Mouse (Mus musculus) liver, embryonic 11.5 days (tissue): ENCODE measurements around the gene Znrf2. TPM values are rescaled to one million over a fixed set of nuclear protein-coding genes. Genes with fewer than 3 reads are reported as not detected.

ENCODE experiments used
- ATAC-seq: fragments of 200-750 bp; cut with Nextera tagmentation; replicated peaks from 2 replicates; pipeline ENCODE4 v1.8.0; 2017; ENCODE audit warnings: moderate number of reproducible peaks, mild to moderate bottlenecking, moderate TSS enrichment, moderate library complexity; ENCODE audit not compliant: low FRiP score
- DNase-seq: peaks from one replicate; pipeline ENCODE4 v3.0.0-alpha.2; 2017; ENCODE audit warnings: low spot score
- H3K27ac ChIP-seq: fragments of 300-500 bp; sonication (generic); 2 replicates; pipeline ENCODE4 v1.5.1; 2014; ENCODE audit warnings: mild to moderate bottlenecking, low read depth, low read length, control low read depth
- H3K27me3 ChIP-seq: fragments of 300-500 bp; sonication (generic); replicated peaks from 2 replicates; pipeline ENCODE4 v1.6.1; 2014; ENCODE audit warnings: low read length, mixed read lengths; ENCODE audit not compliant: control insufficient read depth, insufficient read depth
- H3K36me3 ChIP-seq: fragments of 300-500 bp; sonication (generic); 2 replicates; pipeline ENCODE4 v1.6.1; 2014; ENCODE audit warnings: mild to moderate bottlenecking, low read length, moderate library complexity, mixed read lengths; ENCODE audit not compliant: control insufficient read depth, insufficient read depth
- H3K4me1 ChIP-seq: fragments of 300-500 bp; sonication (generic); replicated peaks from 2 replicates; pipeline ENCODE4 v1.6.1; 2014; ENCODE audit warnings: low read length, mixed read lengths; ENCODE audit not compliant: control insufficient read depth, insufficient read depth
- H3K4me2 ChIP-seq: fragments of 300-500 bp; sonication (generic); 2 replicates; pipeline ENCODE4 v1.6.1; 2014; ENCODE audit warnings: mild to moderate bottlenecking, control low read depth, moderate library complexity
- H3K4me3 ChIP-seq: fragments of 300-500 bp; sonication (generic); 2 replicates; pipeline ENCODE4 v1.5.1; 2014; ENCODE audit warnings: low read depth, low read length, control low read depth
- H3K9ac ChIP-seq: fragments of 300-500 bp; sonication (generic); 2 replicates; pipeline ENCODE4 v1.6.1; 2014; ENCODE audit warnings: low read depth, low read length, control low read depth
- H3K9me3 ChIP-seq: fragments of 300-500 bp; sonication (generic); 2 replicates; pipeline ENCODE4 v1.6.1; 2016; ENCODE audit warnings: low read length, inconsistent platforms, mixed read lengths; ENCODE audit not compliant: control insufficient read depth
- WGBS: fragments of 180-500 bp; shearing (Covaris S2); extraction: QIAGEN DNeasy Blood & Tissue Kit; methylation state at CpG from one replicate; pipeline ENCODE4 v1.1.7; 2014; 5-methylcytosine and 5-hydroxymethylcytosine counted together
- polyA plus RNA-seq: library from polyadenylated mRNA; unstranded; fragments of >200 nt; fragmentation: Nextera tagmentation; extraction: Ambion mirVana; gene quantifications from 2 replicates; pipeline ENCODE4 v1.2.1, GENCODE M21; 2014

The Znrf2 gene
- polyA plus RNA-seq, 1 experiment from 2014 or later: 4.1 TPM

GRCm38 (mm10) chr6:54925736-54926440 is 109.2 kb downstream of the Znrf2 start:
- no peak overlapping the region for H3K4me2 ChIP-seq
- 47% methylated on average over 7 of the region's 7 CpGs for WGBS
- ATAC-seq: no peak

GRCm38 (mm10) chr6:54926899-54927298 is 110.2 kb downstream of the Znrf2 start:
- no peaks in the 10 kb centered on the region for H3K27me3 ChIP-seq
- H3K4me2 ChIP-seq: no peak overlapping the region
- no peaks in the 10 kb centered on the region for H3K9me3 ChIP-seq
- no peak for DNase-seq
- no peak overlapping the region for H3K4me3 ChIP-seq
- WGBS: 51% methylated on average over 2 of the region's 2 CpGs
- H3K9ac ChIP-seq: no peak overlapping the region
- no peaks in the 10 kb centered on the region for H3K36me3 ChIP-seq
- H3K4me1 ChIP-seq: no peaks in the 10 kb centered on the region
- no peak for ATAC-seq
- H3K27ac ChIP-seq: no peak overlapping the region

More at GRCm38 (mm10) chr6:54925736-54926440, 109.2 kb downstream of the Znrf2 start:
- no peaks in the 10 kb centered on the region for H3K9me3 ChIP-seq
- no peak overlapping the region for H3K4me3 ChIP-seq
- no peaks in the 10 kb centered on the region for H3K36me3 ChIP-seq
- no peaks in the 10 kb centered on the region for H3K4me1 ChIP-seq
- H3K27ac ChIP-seq: no peak overlapping the region
- H3K27me3 ChIP-seq: no peaks in the 10 kb centered on the region
- no peak for DNase-seq
- no peak overlapping the region for H3K9ac ChIP-seq

GRCm38 (mm10) chr6:54927946-54928345 is 111.2 kb downstream of the Znrf2 start:
- H3K27me3 ChIP-seq: no peaks in the 10 kb centered on the region
- DNase-seq (no peak), ATAC-seq (no peak)
- no peak overlapping the region for H3K4me2 ChIP-seq
- no peak overlapping the region for H3K4me3 ChIP-seq
- H3K27ac ChIP-seq: no peak overlapping the region
- no peaks in the 10 kb centered on the region for H3K4me1 ChIP-seq
- 83% methylated on average over 6 of the region's 6 CpGs for WGBS
- no peaks in the 10 kb centered on the region for H3K9me3 ChIP-seq
- no peak overlapping the region for H3K9ac ChIP-seq
- no peaks in the 10 kb centered on the region for H3K36me3 ChIP-seq

- H3K4me1 ChIP-seq: no peaks in the 10 kb centered on the region; the same call in 1 of the 2 replicates
- H3K36me3 ChIP-seq: no peaks in the 10 kb centered on the region
- H3K27ac ChIP-seq: no peak overlapping the region
- no peak overlapping the region for H3K4me3 ChIP-seq
- H3K27me3 ChIP-seq: no peaks in the 10 kb centered on the region
- DNase-seq (no peak), ATAC-seq (no peak)
- no peaks in the 10 kb centered on the region for H3K9me3 ChIP-seq
- WGBS: 90% methylated on average over 4 of the region's 4 CpGs
- no peak overlapping the region for H3K9ac ChIP-seq
- no peak overlapping the region for H3K4me2 ChIP-seq
Observed at GRCm38 (mm10) chr6:54931641-54932040, 114.9 kb downstream of the Znrf2 start.

DNA sequence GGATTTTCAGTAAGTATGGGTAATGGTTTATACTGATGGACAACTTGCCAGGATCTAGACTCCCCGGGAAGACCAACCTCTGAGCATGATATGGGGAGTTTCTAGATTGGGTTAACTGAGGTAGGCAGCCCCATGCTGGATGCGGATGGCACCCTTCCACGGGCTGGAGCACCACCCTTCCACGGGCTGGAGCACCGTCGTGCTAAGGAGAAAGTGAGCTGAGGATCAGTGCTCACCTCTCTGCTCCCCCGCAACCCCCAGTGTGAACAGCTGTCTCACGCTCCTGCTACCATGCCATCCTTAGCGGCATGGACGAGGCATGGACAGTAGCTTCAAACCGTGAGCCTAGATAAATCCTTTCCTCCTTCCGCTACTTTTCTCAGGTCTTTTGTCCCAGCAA is 115.8 kb downstream of the Znrf2 start:
- Histone ChIP-seq H3K36me3 (no peaks in the 10 kb centered on the region), H3K9ac (no peak overlapping the region), H3K4me3 (no peak overlapping the region), H3K4me2 (no peak overlapping the region), H3K4me1 (no peaks in the 10 kb centered on the region; the same call in 1 of the 2 replicates), H3K27me3 (no peaks in the 10 kb centered on the region), H3K9me3 (no peaks in the 10 kb centered on the region), H3K27ac (no peak overlapping the region)
- ATAC-seq: no peak
- 92% methylated on average over 12 of the region's 12 CpGs for WGBS
- no peak for DNase-seq

DNA sequence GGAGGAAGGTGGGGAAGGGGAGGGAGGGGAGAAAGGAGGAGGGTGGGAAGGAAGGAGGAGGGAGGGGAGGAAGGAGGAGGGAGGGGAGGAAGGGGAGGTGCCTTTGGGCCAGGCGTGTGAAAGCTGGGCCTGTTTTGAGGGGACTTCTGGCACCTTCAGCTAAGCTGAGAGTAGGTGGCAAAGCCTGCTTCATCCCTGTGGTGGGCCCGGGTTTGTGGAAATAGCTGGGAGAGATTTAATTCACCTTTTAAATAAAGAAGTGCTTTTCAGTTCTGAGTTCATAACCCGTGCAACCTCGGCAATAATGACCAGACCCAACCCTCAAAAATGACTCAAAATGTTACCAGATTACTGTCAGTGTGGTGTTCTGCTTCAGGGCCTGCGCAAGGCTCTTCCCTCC is 116.5 kb downstream of the Znrf2 start:
- Histone ChIP-seq H3K27me3 (no peaks in the 10 kb centered on the region), H3K36me3 (no peaks in the 10 kb centered on the region), H3K4me2 (no peak overlapping the region), H3K9me3 (no peaks in the 10 kb centered on the region), H3K4me1 (no peaks in the 10 kb centered on the region; the same call in 1 of the 2 replicates), H3K27ac (no peak overlapping the region), H3K9ac (no peak overlapping the region), H3K4me3 (no peak overlapping the region)
- DNase-seq (no peak), ATAC-seq (no peak)
- 73% methylated on average over 5 of the region's 5 CpGs for WGBS

GRCm38 (mm10) chr6:54933866-54934265 is 117.2 kb downstream of the Znrf2 start:
- Histone ChIP-seq H3K27me3 (no peaks in the 10 kb centered on the region), H3K4me2 (no peak overlapping the region), H3K9me3 (no peaks in the 10 kb centered on the region), H3K36me3 (no peaks in the 10 kb centered on the region), H3K27ac (no peak overlapping the region), H3K4me1 (no peaks in the 10 kb centered on the region; the same call in 1 of the 2 replicates), H3K9ac (no peak overlapping the region), H3K4me3 (no peak overlapping the region)
- DNase-seq (no peak), ATAC-seq (no peak)
- WGBS: 40% methylated on average over 3 of the region's 3 CpGs

DNA sequence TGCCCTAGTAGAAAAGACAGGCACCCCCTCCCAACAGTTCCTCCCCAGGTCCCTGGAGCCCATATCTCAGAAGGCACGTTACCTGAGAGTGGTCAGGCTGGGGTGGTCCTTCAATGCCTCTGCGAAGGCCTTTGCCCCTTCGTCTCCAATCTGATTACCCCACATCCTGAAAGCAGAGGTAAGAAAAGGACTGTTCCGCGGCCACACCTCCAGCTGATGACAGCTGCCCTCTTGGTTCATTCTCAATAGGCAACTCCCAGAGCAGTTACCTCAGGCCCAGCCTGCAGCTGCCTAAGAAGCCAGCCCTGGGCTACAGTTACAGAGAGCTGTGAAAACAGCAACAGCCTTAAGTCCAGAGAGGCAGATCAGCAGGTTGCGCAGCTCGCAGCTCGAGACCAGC is 117.6 kb downstream of the Znrf2 start:
- H3K9me3 ChIP-seq: no peaks in the 10 kb centered on the region
- no peaks in the 10 kb centered on the region; the same call in 1 of the 2 replicates for H3K4me1 ChIP-seq
- H3K4me3 ChIP-seq: no peak overlapping the region
- H3K36me3 ChIP-seq: no peaks in the 10 kb centered on the region
- H3K27me3 ChIP-seq: no peaks in the 10 kb centered on the region
- 67% methylated on average over 8 of the region's 8 CpGs for WGBS
- no peak overlapping the region for H3K4me2 ChIP-seq
- DNase-seq: no peak
- ATAC-seq: no peak
- no peak overlapping the region for H3K9ac ChIP-seq
- H3K27ac ChIP-seq: no peak overlapping the region

GRCm38 (mm10) chr6:54934930-54935329 is 118.2 kb downstream of the Znrf2 start:
- no peak for DNase-seq
- Histone ChIP-seq H3K9ac (no peak overlapping the region), H3K4me1 (peaks cover 1% of the 10 kb centered on the region), H3K4me3 (no peak overlapping the region), H3K4me2 (no peak overlapping the region), H3K9me3 (no peaks in the 10 kb centered on the region), H3K36me3 (no peaks in the 10 kb centered on the region), H3K27ac (no peak overlapping the region), H3K27me3 (no peaks in the 10 kb centered on the region)
- WGBS: 80% methylated on average over 5 of the region's 5 CpGs
- no peak for ATAC-seq
